Mouse (Mus musculus): ENCODE measurements around the gene Taf6l. TPM values are rescaled to one million over a fixed set of nuclear protein-coding genes. Genes with fewer than 3 reads are reported as not detected.

The Taf6l gene
- polyA plus RNA-seq, 1 experiment from 2014 or later: 25.8 TPM

DNA sequence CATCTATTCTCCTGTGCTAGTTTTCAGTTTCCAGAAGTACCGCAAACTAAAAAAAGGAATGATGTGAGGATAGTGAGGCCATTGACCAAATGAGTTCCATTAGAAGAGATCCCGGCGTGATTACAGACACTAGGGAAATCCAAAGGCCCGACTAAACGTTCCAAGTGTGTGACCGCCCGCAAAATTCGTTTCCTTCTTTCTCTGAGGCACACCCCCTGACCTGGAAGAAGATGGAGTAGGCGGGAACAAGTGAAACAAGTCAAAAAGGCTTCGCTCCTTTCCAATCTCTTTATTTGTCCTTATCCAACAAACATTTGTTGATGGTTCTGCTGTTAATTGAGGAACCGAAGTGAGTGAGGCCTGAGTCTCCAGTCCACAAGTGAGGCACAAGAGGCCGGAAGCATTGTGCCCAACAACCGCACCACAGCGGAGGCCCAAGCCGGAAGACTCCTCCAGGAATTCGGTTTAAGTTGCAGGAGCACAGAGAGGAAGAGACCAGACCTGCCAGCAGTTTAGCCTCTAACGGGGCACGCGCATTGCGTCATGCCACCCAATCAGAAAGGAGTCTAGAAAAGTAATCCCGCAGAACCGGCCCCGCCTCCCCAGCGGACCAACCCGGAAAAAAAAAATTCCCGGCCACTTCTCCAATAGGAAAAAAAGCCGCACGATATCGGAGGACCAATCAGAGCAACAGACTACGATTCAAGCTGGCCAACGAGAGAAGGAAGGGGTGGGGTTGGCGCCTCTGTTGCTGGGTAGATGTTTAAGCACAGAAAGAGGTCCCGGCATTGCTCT is 32.8 kb upstream of the Taf6l start, which contains the start of gene Ttc9c:
TSS of gene Ttc9c (minus strand) at position 533 of the 795 bp plus-strand sequence.
- CTCF ChIA-PET: interaction anchor here (1.1 kb wide), 1 partner anchor 11 kb away, joined by 3 read pairs; no protein-coding TSS in a partner anchor
- POLR2A ChIA-PET: interaction anchor here (0.6 to 2.1 kb wide), 11 partner anchors 9 to 96 kb away, joined by 3 to 7 read pairs (median 4); partner anchors contain the start of genes Gng3, Polr2g and Slc3a2
- no peak for TF ChIP-seq CTCF (IDR thresholded peaks at IDR 0.05)
- H3K27me3 ChIP-seq: no peaks in the 10 kb centered on the region
- in situ Hi-C loops (cut with MboI; ENCODE audit: low pct_unique_long_range_greater_than_20kb): loop anchor here (5.0 to 10.0 kb wide), 2 partner anchors 67 to 244 kb away; no protein-coding TSS in a partner anchor
- peak; percentile 94 for DNase-seq (ENCODE audit: low read depth, low spot score)
- ATAC-seq: peak; percentile 90

DNA sequence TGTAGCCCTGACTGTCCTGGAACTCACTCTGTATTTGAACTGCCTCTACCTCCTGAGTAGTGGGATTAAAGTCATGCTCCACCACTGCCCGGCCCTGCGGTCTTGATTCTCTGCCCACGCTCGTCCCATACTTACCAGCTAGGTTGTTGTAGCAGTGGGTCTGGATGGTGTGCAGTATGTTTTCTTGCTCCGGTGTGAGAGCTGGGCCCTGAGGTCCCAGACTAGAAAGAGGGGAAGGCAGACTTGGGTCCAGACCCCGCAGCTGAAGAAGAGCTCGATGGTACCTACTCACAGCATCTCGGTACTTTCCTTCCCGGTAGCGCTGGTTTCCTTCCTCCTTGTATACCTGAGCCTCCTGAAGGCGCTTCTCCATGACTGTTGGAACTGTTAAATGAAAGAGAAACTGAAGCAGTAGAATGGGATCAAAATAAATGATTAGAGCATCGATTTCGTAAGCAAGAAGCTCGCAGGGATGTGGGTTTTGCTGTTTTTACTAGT is 32.1 kb upstream of the Taf6l start:
- H3K27me3 ChIP-seq: no peaks in the 10 kb centered on the region
- ChIA-PET POLR2A (interaction anchor here (1.0 to 2.1 kb wide), 4 partner anchors 9 to 20 kb away, joined by 3 to 7 read pairs (median 4); partner anchors contain the start of gene Gng3), CTCF (no interaction called here)
- no peak for TF ChIP-seq CTCF (IDR thresholded peaks at IDR 0.05)
- ATAC-seq: no peak
- no peak for DNase-seq (ENCODE audit: low read depth, low spot score)
- in situ Hi-C loops (cut with MboI; ENCODE audit: low pct_unique_long_range_greater_than_20kb): loop anchor here (5.0 to 10.0 kb wide), 2 partner anchors 66 to 244 kb away; no protein-coding TSS in a partner anchor

DNA sequence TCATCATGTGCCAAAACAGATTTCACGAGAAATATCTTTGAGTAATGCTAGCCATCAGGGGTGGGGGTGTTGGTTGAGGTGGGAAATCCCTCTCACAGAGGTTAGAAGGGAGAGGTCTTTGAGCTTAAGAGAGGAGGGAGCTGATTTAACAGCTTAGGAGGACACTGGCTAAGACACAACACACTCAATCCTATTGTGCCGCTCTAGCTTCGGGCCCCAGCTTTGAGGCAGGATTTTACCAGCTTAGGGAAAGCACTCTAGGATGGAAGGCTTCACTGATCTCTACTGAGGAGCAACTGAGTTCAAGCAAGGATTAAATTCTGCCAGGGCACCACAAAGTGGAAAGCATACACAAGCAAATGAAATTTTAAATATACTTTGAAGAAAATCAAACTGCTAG is 30.8 kb upstream of the Taf6l start:
- ChIA-PET POLR2A (interaction anchor here (1.0 kb wide), 1 partner anchor 63 kb away, joined by 3 read pairs; no protein-coding TSS in a partner anchor), CTCF (interaction anchor here (0.8 to 1.6 kb wide), 5 partner anchors 10 to 99 kb away, joined by 3 to 7 read pairs (median 4); partner anchors contain the start of gene Zbtb3)
- in situ Hi-C loops (cut with MboI; ENCODE audit: low pct_unique_long_range_greater_than_20kb): loop anchor here (5.0 to 10.0 kb wide), 2 partner anchors 65 to 242 kb away; no protein-coding TSS in a partner anchor
- DNase-seq (ENCODE audit: low read depth, low spot score): no peak
- TF ChIP-seq CTCF (IDR thresholded peaks at IDR 0.05): no peak
- H3K27me3 ChIP-seq: no peaks in the 10 kb centered on the region
- ATAC-seq: no peak

DNA sequence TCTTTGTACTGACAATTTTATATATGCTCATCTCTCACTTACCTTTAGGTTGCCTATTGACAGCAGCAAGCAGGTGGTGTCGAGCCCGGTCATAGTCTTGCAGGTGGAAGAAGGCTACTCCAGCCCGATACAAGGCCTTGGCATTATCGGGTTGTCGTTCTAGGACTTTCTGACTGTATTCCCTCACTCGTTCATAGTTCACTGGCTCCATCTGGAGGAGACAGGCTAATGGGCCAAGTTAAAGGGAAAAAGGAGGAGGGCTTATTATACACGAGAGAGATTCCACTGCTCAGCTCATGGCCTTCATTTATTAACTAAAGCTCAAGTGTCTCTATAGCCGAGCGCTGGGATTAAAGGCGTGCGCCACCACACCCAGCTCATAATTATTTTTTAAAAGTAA is 29.6 kb upstream of the Taf6l start:
- DNase-seq (ENCODE audit: low read depth, low spot score): no peak
- H3K27me3 ChIP-seq: no peaks in the 10 kb centered on the region
- no peak for TF ChIP-seq CTCF (IDR thresholded peaks at IDR 0.05)
- ATAC-seq: no peak
- ChIA-PET POLR2A (no interaction called here), CTCF (interaction anchor here (0.8 to 1.6 kb wide), 7 partner anchors 9 to 102 kb away, joined by 3 to 7 read pairs (median 4); partner anchors contain the start of gene Tmem179b)
- in situ Hi-C loops (cut with MboI; ENCODE audit: low pct_unique_long_range_greater_than_20kb): loop anchor here (5.0 to 10.0 kb wide), 2 partner anchors 64 to 241 kb away; no protein-coding TSS in a partner anchor

DNA sequence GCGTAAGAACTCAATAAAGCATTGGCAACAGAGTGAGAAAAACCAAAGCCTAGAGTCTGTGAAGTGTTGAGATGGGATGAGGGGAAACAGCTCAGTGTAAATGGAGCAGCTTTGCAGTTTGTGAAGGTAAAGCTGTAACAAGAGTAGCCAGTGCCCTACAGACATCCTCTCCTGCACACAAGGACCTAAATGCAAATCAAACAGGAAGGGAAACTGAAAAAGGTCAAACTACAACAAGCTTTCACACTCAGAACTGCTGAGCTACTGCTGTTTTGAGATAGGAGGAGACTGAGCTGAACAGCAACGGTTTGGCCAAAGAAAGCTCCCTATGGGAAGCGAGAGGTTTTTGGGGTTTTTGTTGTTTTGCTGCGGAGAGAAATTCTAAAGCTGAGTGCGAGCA is 20.6 kb upstream of the Taf6l start:
- CTCF ChIA-PET: interaction anchor here (1.0 to 1.9 kb wide), 3 partner anchors 10 to 89 kb away, joined by 3 to 7 read pairs (median 4); partner anchors contain the start of gene Nxf1
- TF ChIP-seq CTCF (IDR thresholded peaks at IDR 0.05): no peak
- H3K27me3 ChIP-seq: no peaks in the 10 kb centered on the region
- ATAC-seq (no peak), DNase-seq (ENCODE audit: low read depth, low spot score) (no peak)
- in situ Hi-C loops (cut with MboI; ENCODE audit: low pct_unique_long_range_greater_than_20kb): no loop called here
- POLR2A ChIA-PET: interaction anchor here (0.7 to 2.1 kb wide), 3 partner anchors 9 to 32 kb away, joined by 3 to 7 read pairs (median 3); partner anchors contain the start of genes Polr2g and Ttc9c

DNA sequence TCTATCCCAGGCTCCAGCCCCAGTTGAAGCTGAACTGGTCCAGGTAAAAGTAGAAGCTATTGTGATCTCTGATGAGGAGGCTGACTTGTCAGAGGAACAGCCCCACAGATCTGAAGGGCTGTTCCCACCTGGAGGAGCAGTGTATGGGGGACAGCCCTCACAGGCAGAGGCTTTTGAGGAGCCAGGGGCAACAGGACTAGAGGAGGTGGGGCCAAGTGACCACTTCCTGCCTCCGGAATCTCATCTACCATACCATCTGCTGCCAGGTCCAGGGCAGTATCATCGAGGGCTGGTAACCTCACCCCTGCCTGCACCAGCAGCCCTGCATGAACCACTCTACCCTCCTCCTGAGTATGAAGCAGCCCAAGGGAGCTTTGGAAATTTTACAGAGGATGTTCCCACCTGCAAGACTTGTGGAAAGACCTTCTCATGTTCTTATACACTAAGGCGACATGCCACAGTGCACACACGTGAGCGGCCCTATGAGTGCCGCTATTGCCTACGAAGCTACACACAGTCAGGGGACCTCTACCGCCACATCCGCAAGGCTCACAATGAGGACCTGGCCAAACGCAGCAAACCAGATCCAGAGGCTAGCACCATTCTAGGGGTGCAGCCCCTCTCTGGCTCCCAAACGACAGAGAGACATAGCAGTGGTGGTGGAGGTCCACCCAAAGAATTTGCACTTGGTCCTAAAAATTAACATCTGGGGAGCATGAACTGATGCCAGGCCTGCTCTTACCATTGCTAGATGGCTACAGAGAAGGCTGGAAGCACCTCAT is 17.9 kb upstream of the Taf6l start:
- no peaks in the 10 kb centered on the region for H3K27me3 ChIP-seq
- POLR2A ChIA-PET: interaction anchor here (0.6 kb wide), 1 partner anchor 52 kb away, joined by 3 read pairs; no protein-coding TSS in a partner anchor
- in situ Hi-C loops (cut with MboI; ENCODE audit: low pct_unique_long_range_greater_than_20kb): no loop called here
- TF ChIP-seq CTCF (IDR thresholded peaks at IDR 0.05): no peak
- ATAC-seq (no peak), DNase-seq (ENCODE audit: low read depth, low spot score) (no peak)
- CTCF ChIA-PET: no interaction called here

DNA sequence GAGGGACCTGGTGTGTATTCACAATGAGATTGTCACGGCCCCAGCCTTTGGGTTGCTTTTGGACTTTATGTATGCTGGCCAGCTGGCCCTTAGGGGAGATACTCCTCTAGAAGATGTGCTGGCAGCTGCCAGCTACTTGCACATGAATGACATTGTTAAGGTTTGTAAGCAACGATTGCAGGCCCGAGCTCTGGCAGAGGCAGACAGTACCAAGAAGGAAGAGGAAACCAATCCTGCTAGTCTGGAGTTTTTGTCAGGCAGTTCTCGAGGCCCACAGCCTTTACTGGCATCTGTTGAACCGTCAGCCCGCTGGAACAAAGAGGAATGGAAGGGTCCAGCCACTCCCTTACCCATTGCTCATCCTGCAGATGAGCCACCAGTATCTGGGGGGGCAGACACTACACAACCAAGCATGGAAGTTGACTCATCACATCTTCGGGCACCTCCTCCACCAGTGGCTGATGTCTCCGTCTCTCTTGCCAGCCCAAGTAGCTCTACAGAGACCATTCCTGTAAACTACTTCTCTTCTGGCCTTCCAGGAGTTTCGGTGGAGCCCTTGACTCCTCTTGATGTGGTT is 17.1 kb upstream of the Taf6l start:
- ATAC-seq: no peak

DNA sequence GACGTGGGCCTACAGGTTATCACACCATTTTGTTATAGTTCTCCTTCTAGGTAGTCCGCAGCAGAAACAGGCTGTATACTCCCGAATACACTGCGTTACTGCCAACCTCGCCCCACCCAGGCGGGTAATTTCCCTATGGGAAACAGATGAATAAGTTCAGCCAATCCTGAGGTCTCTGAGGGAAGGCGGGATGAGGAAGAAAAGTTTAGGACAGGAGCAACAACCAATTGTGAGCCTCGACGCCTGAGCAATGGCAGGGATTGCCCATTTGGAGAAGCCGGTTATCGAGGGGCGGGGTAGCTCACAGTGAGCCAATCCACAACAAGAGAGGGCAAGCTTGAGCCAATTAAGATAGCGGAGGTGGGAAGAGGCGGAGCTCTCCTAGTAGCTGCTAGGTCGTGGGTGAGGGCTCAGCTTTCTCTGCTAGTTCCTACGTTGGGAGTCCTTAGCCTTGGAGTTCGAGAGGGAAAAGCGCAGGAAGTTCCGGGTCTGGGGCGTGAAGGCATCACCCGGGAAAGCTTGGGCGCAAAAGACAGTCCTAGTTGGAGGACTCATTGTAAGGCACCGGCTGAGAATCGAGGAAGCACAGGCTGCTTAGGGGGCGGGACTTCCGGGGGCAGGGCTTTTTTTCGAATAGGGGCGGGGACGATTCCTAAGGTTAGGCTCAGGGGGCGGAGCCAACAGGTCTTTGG is 16.1 kb upstream of the Taf6l start, which contains the start of gene Zbtb3:
TSS of gene Zbtb3 (plus strand) at position 426 of the 692 bp plus-strand sequence.
- no peak for TF ChIP-seq CTCF (IDR thresholded peaks at IDR 0.05)
- peak; percentile 82 for DNase-seq (ENCODE audit: low read depth, low spot score)
- CTCF ChIA-PET: interaction anchor here (1.5 kb wide), 1 partner anchor 15 kb away, joined by 3 read pairs; no protein-coding TSS in a partner anchor
- POLR2A ChIA-PET: interaction anchor here (0.6 to 1.4 kb wide), 4 partner anchors 11 to 31 kb away, joined by 3 to 7 read pairs (median 4); partner anchors contain the start of genes Tmem223 and Ttc9c
- H3K27me3 ChIP-seq: no peaks in the 10 kb centered on the region
- in situ Hi-C loops (cut with MboI; ENCODE audit: low pct_unique_long_range_greater_than_20kb): no loop called here
- peak; percentile 97 for ATAC-seq

More for the DNA sequence above, 17.1 kb upstream of the Taf6l start:
- ChIA-PET CTCF (interaction anchor here (1.5 kb wide), 1 partner anchor 14 kb away, joined by 3 read pairs; no protein-coding TSS in a partner anchor), POLR2A (interaction anchor here (1.1 to 1.4 kb wide), 3 partner anchors 10 to 32 kb away, joined by 3 to 7 read pairs (median 3); partner anchors contain the start of genes Tmem223 and Ttc9c)
- in situ Hi-C loops (cut with MboI; ENCODE audit: low pct_unique_long_range_greater_than_20kb): no loop called here
- TF ChIP-seq CTCF (IDR thresholded peaks at IDR 0.05): no peak
- no peak for DNase-seq (ENCODE audit: low read depth, low spot score)
- H3K27me3 ChIP-seq: no peaks in the 10 kb centered on the region

DNA sequence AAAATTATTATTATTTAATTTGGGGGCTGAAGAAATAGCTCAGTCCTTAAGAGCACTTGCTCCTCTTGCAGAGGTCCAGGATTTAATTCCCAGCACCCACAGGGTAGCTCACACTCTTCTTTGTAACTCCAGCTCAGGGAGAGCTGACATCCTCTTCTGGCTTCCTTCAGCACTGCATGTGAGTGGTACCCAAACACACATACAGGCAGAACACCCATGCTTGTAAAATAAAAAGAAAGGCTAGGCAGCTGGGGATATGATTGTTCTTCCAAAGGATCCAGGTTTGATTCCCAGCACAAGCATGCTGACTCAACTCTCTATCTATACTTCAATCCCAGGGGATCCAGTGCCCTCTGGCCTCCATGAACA is 12.7 kb upstream of the Taf6l start:
- ChIA-PET CTCF (interaction anchor here (0.6 to 4.9 kb wide), 9 partner anchors 10 to 81 kb away, joined by 3 to 26 read pairs (median 4); partner anchors contain the start of genes Nxf1 and Taf6l), POLR2A (interaction anchor here (0.5 to 2.3 kb wide), 7 partner anchors 9 to 1218 kb away, joined by 3 to 7 read pairs (median 5); partner anchors contain the start of genes Hnrnpul2 and Taf6l)
- ATAC-seq (no peak), DNase-seq (ENCODE audit: low read depth, low spot score) (no peak)
- no peak for TF ChIP-seq CTCF (IDR thresholded peaks at IDR 0.05)
- H3K27me3 ChIP-seq: no peaks in the 10 kb centered on the region
- in situ Hi-C loops (cut with MboI; ENCODE audit: low pct_unique_long_range_greater_than_20kb): no loop called here

Measured in Patski (cell line).